Mouse (Mus musculus) MEL (cell line): ENCODE measurements around the gene Anxa4.

Experiments
- CTCF ChIP-seq, 3 experiments: IDR thresholded peaks in 2 of 3; conservative IDR thresholded peaks in 1 of 3; 2 replicates each; pipeline ENCODE4 v1.5.1; 2011 to 2012; ENCODE audit warnings: low read length in 3 of 3, low read depth in 2 of 3, mild to moderate bottlenecking in 2 of 3, improper control_type of control experiment in 1 of 3, inconsistent platforms in 1 of 3, mixed read lengths in 1 of 3, moderate library complexity in 1 of 3; ENCODE audit not compliant: control insufficient read depth in 1 of 3, insufficient read depth in 1 of 3, poor library complexity in 1 of 3, severe bottlenecking in 1 of 3
- EP300 ChIP-seq, 2 experiments: IDR thresholded peaks; 2 replicates each; pipeline ENCODE4 v1.6.1; 2011; ENCODE audit warnings: improper control_type of control experiment in 2 of 2, low read length in 2 of 2, low read depth in 1 of 2, mild to moderate bottlenecking in 1 of 2
- GATA1 ChIP-seq: IDR thresholded peaks from 2 replicates; pipeline ENCODE4 v1.6.1; 2011; ENCODE audit warnings: low read depth, low read length, improper control_type of control experiment
- KAT2A ChIP-seq: conservative IDR thresholded peaks from 2 replicates; pipeline ENCODE4 v1.6.1; 2012; ENCODE audit warnings: low read depth, low read length, improper control_type of control experiment, inconsistent platforms
- MAFK ChIP-seq: IDR thresholded peaks from 2 replicates; pipeline ENCODE4 v1.6.1; 2011; ENCODE audit warnings: low read depth, mild to moderate bottlenecking, low read length, improper control_type of control experiment, borderline replicate concordance
- MYB ChIP-seq: IDR thresholded peaks from 2 replicates; pipeline ENCODE4 v1.6.1; 2011; ENCODE audit warnings: mild to moderate bottlenecking, low read depth, low read length, improper control_type of control experiment
- NRF1 ChIP-seq: IDR thresholded peaks from 2 replicates; pipeline ENCODE4 v1.6.1; 2014; ENCODE audit warnings: low read depth, mild to moderate bottlenecking, inconsistent platforms, low read length, improper control_type of control experiment, moderate library complexity; ENCODE audit not compliant: poor library complexity, insufficient read depth, severe bottlenecking
- POLR2A ChIP-seq, 2 experiments: IDR thresholded peaks; 2 replicates each; pipeline ENCODE4 v1.6.1; 2011 to 2012; ENCODE audit warnings: low read length in 2 of 2, mild to moderate bottlenecking in 2 of 2, control low read depth in 1 of 2, improper control_type of control experiment in 1 of 2, low read depth in 1 of 2, moderate library complexity in 1 of 2; ENCODE audit not compliant: control insufficient read depth in 1 of 2, insufficient read depth in 1 of 2, poor library complexity in 1 of 2
- POLR2AphosphoS5 ChIP-seq: IDR thresholded peaks from 2 replicates; pipeline ENCODE4 v1.6.1; 2012; ENCODE audit warnings: low read depth, borderline replicate concordance, mild to moderate bottlenecking, inconsistent platforms, low read length, moderate library complexity, mixed read lengths
- TAL1 ChIP-seq: IDR thresholded peaks from 2 replicates; pipeline ENCODE4 v1.6.1; 2012; ENCODE audit warnings: mild to moderate bottlenecking, inconsistent platforms, low read length, moderate library complexity, mixed read lengths
- TBP ChIP-seq: IDR thresholded peaks from 2 replicates; pipeline ENCODE4 v1.8.0; 2011; ENCODE audit warnings: low read depth, low read length, improper control_type of control experiment
- ZC3H11A ChIP-seq: IDR thresholded peaks from 2 replicates; pipeline ENCODE4 v1.6.1; 2012; ENCODE audit warnings: low read depth, mild to moderate bottlenecking, inconsistent platforms, low read length, improper control_type of control experiment
- ZNF384 ChIP-seq: IDR thresholded peaks from 2 replicates; pipeline ENCODE4 v1.6.1; 2012; ENCODE audit warnings: low read depth, mild to moderate bottlenecking, inconsistent platforms, low read length, improper control_type of control experiment

GRCm38 (mm10) chr6:86767465-86767864 lies 25.9 kb downstream of the Anxa4 start:
- TF ChIP-seq TBP (no peak), CTCF (IDR thresholded peaks at IDR 0.05 in 2 of 3, conservative IDR thresholded peaks at IDR 0.05 in 1 of 3; ENCODE audit: control insufficient read depth in 1 of 3, insufficient read depth in 1 of 3, low read depth in 2 of 3, low read length in 3 of 3, poor library complexity in 1 of 3, severe bottlenecking in 1 of 3) (no peak), GATA1 (peak; percentile 69), KAT2A (no peak), NRF1 (no peak), POLR2AphosphoS5 (no peak), ZNF384 (no peak), POLR2A (IDR thresholded peaks at IDR 0.05; ENCODE audit: control insufficient read depth in 1 of 2, insufficient read depth in 1 of 2, low read depth in 1 of 2, low read length in 2 of 2, poor library complexity in 1 of 2) (no peak), MAFK (no peak), EP300 (IDR thresholded peaks at IDR 0.05; ENCODE audit: low read depth in 1 of 2, low read length in 2 of 2) (peak; percentile 8 to 18; a peak in 1 of 4 replicates), TAL1 (no peak), MYB (no peak), ZC3H11A (no peak)
